Mouse (Mus musculus) heart, embryonic 10.5 days (tissue): ENCODE data around the gene Tagap. TPM values are rescaled to one million over a fixed set of nuclear protein-coding genes. Genes with fewer than 3 reads are reported as not detected.
A peak's percentile ranks its signal among the peaks of the same experiment; 100 is the strongest.
"Not testable (repeated sequence)": the region's sequence is repeated elsewhere in the genome, so short reads cannot be mapped to it uniquely, and the experiment has no call there.

Source experiments
- DNase-seq: peaks from one replicate; pipeline ENCODE4 v3.0.0-alpha.2; 2017; ENCODE audit warnings: low spot score
- H3K27ac ChIP-seq: fragments of 300-500 bp; sonication (generic); 2 replicates; pipeline ENCODE4 v1.5.1; 2016; ENCODE audit warnings: mild to moderate bottlenecking
- H3K27me3 ChIP-seq: fragments of 300-500 bp; sonication (generic); 2 replicates; pipeline ENCODE4 v1.6.1; 2016; ENCODE audit warnings: mild to moderate bottlenecking; ENCODE audit not compliant: poor library complexity, insufficient read depth, severe bottlenecking
- H3K36me3 ChIP-seq: fragments of 300-500 bp; sonication (generic); 2 replicates; pipeline ENCODE4 v1.6.1; 2016; ENCODE audit warnings: mild to moderate bottlenecking, moderate library complexity
- H3K4me1 ChIP-seq: fragments of 300-500 bp; sonication (generic); 2 replicates; pipeline ENCODE4 v1.6.1; 2016; ENCODE audit warnings: mild to moderate bottlenecking
- H3K4me3 ChIP-seq: fragments of 300-500 bp; sonication (generic); 2 replicates; pipeline ENCODE4 v1.5.1; 2016; ENCODE audit warnings: mild to moderate bottlenecking, moderate library complexity
- H3K9me3 ChIP-seq: fragments of 300-500 bp; sonication (generic); 2 replicates; pipeline ENCODE4 v1.6.1; 2016; ENCODE audit warnings: mild to moderate bottlenecking, moderate library complexity
- WGBS: fragments of 180-500 bp; shearing (Covaris S2); methylation state at CpG from one replicate; pipeline ENCODE4 v1.1.7; 2016; 5-methylcytosine and 5-hydroxymethylcytosine counted together
- polyA plus RNA-seq: library from polyadenylated mRNA; unstranded; fragments of >200 nt; fragmentation: Nextera tagmentation; extraction: Ambion mirVana; gene quantifications from 2 replicates; pipeline ENCODE4 v1.2.1, GENCODE M21; 2016

The Tagap gene
- polyA plus RNA-seq, 1 experiment from 2014 or later, result 0.35 TPM

- peak; percentile 30 for DNase-seq
- H3K27me3 ChIP-seq, result peaks cover 16% of the 10 kb centered on the region; the same call in 1 of the 2 replicates
- WGBS, result 82% methylated on average over 2 of the region's 2 CpGs
- no peak overlapping the region for H3K4me3 ChIP-seq
- no peaks in the 10 kb centered on the region for H3K36me3 ChIP-seq
- no peaks in the 10 kb centered on the region for H3K9me3 ChIP-seq
- H3K4me1 ChIP-seq, result 0 out of 2 replicates have a peak, but pooled peaks cover 3% of the 10 kb centered on the region
- H3K27ac ChIP-seq, result no peak overlapping the region
Observed at GRCm38 (mm10) chr17:7918355-7918754, 7.4 kb upstream of the Tagap start.

GRCm38 (mm10) chr17:7919209-7919608 is 6.6 kb upstream of the Tagap start:
- no peaks in the 10 kb centered on the region for H3K36me3 ChIP-seq
- peaks cover 9% of the 10 kb centered on the region; the same call in 1 of the 2 replicates for H3K4me1 ChIP-seq
- peak; percentile 38 for DNase-seq
- H3K27ac ChIP-seq, result no peak overlapping the region
- no peaks in the 10 kb centered on the region for H3K9me3 ChIP-seq
- 71% methylated on average over 2 of the region's 2 CpGs for WGBS
- peaks cover 16% of the 10 kb centered on the region; the same call in 1 of the 2 replicates for H3K27me3 ChIP-seq
- H3K4me3 ChIP-seq, result no peak overlapping the region

- Histone ChIP-seq H3K36me3 (no peaks in the 10 kb centered on the region), H3K27ac (no peak overlapping the region), H3K4me1 (peaks cover 13% of the 10 kb centered on the region; the same call in 1 of the 2 replicates), H3K9me3 (no peaks in the 10 kb centered on the region), H3K4me3 (no peak overlapping the region), H3K27me3 (peaks cover 11% of the 10 kb centered on the region; the same call in 1 of the 2 replicates)
- WGBS, result 88% methylated on average over 5 of the region's 5 CpGs
- DNase-seq, result peak; percentile 63
Observed at GRCm38 (mm10) chr17:7922564-7922963, 3.2 kb upstream of the Tagap start.

GRCm38 (mm10) chr17:7924185-7924725 is 1.5 kb upstream of the Tagap start:
- peaks cover 11% of the 10 kb centered on the region; the same call in 1 of the 2 replicates for H3K27me3 ChIP-seq
- no peak overlapping the region for H3K4me3 ChIP-seq
- H3K9me3 ChIP-seq, result no peaks in the 10 kb centered on the region
- 63% methylated on average over 13 of the region's 13 CpGs for WGBS
- no peaks in the 10 kb centered on the region for H3K36me3 ChIP-seq
- peak; percentile 71 for DNase-seq
- H3K27ac ChIP-seq, result no peak overlapping the region
- peaks cover 14% of the 10 kb centered on the region; the same call in 1 of the 2 replicates for H3K4me1 ChIP-seq

- Histone ChIP-seq H3K27me3 (peaks cover 2% of the 10 kb centered on the region; the same call in 1 of the 2 replicates), H3K4me1 (peaks cover 14% of the 10 kb centered on the region; the same call in 1 of the 2 replicates), H3K4me3 (no peak overlapping the region), H3K9me3 (no peaks in the 10 kb centered on the region), H3K36me3 (no peaks in the 10 kb centered on the region), H3K27ac (no peak overlapping the region)
- peak; percentile 69 for DNase-seq
- 65% methylated on average over 24 of the region's 24 CpGs for WGBS
Observed at GRCm38 (mm10) chr17:7927582-7928535, 2.1 kb downstream of the Tagap start.

- Histone ChIP-seq H3K4me3 (no peak overlapping the region), H3K27ac (no peak overlapping the region), H3K4me1 (peaks cover 14% of the 10 kb centered on the region; the same call in 1 of the 2 replicates), H3K9me3 (no peaks in the 10 kb centered on the region), H3K27me3 (no peaks in the 10 kb centered on the region), H3K36me3 (no peaks in the 10 kb centered on the region)
- peak; percentile 52 for DNase-seq
- WGBS, result 76% methylated on average over 6 of the region's 6 CpGs
Observed at GRCm38 (mm10) chr17:7928662-7929061, 2.9 kb downstream of the Tagap start.

DNA sequence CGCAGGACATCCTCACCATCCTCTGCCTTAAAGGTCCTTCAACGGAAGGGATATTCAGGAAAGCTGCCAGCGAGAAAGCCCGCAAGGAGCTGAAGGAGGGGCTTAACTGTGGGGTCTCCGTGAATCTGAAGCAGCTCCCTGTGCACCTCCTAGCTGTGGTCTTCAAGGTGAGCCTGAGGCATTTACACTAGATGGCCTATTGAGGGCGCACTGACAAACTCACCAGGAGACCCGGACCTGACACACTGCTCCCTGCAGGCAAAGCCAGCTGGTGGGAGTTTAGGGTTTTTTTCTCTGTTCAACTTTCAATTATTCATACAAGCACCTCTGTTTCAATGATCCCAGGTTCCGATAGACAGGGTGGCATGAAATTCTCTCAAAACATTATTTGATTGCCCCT is 3.5 kb downstream of the Tagap start:
- no peaks in the 10 kb centered on the region for H3K36me3 ChIP-seq
- H3K27me3 ChIP-seq, result no peaks in the 10 kb centered on the region
- DNase-seq, result no peak
- 0 out of 2 replicates have a peak, but pooled peaks cover 8% of the 10 kb centered on the region for H3K4me1 ChIP-seq
- no peak overlapping the region for H3K27ac ChIP-seq
- 21% methylated on average over 8 of the region's 8 CpGs for WGBS
- no peaks in the 10 kb centered on the region for H3K9me3 ChIP-seq
- H3K4me3 ChIP-seq, result no peak overlapping the region

DNA sequence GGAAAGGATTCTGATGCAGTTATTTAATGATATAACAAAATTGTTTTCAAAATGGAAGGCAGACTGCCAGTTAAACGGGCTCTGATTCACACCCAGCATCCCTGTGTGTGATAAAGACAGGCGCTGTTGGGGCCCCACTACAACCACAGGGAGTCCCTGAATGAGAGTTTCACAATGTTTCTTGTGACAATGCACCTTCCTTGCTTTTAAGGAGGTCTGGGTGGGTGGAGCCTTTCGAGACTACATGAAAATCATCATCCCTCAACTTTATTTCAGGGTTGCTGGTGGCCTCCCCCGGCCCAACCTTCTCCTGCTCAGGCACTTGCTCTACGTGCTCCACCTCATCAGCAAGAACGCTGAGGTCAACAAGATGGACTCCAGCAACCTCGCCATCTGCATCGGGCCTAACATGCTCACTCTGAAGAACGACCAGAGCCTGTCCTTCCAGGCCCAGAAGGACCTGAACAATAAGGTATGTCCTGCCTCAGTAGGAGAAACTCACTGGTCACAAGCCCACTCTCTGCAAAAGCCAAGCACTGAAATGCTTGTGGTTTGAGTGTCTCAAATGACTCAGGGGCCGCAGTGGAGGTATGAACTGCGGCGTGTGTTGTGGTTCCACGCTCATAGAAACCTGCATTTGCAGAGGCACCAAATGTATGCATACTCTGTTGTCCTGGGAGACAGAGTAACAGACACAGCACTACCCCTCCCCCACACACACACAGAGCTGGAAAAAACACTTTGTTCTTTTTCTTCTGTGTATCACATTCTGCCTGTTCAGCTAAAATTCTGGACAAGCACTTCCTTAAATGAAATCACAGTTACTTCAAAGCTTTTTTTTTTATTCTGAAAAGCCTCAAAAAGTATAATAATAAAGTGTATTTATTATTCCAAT is 5.5 kb downstream of the Tagap start:
- no peak for DNase-seq
- H3K36me3 ChIP-seq, result no peaks in the 10 kb centered on the region
- WGBS, result 79% methylated on average over 13 of the region's 13 CpGs
- H3K9me3 ChIP-seq, result no peaks in the 10 kb centered on the region
- H3K27me3 ChIP-seq, result no peaks in the 10 kb centered on the region
- H3K27ac ChIP-seq, result no peak overlapping the region
- 0 out of 2 replicates have a peak, but pooled peaks cover 3% of the 10 kb centered on the region for H3K4me1 ChIP-seq
- H3K4me3 ChIP-seq, result no peak overlapping the region

DNA sequence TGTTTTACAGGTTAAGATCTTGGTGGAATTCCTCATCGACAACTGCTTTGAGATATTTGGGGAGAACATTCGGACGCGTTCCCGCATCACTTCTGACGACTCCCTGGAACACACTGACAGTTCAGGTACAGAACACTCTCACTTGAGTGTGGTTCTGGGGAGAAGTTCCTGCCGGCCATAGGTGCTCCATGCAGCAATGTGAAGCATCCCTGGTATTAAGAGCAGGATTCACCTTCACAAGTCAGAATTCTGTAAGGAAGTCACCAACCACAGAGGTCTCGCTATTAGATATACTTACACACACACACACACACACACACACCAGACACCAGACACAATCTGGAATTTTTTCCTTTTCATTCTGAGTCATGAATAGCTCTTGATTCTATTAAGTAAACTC is 6.3 kb downstream of the Tagap start:
- not testable (repeated sequence) for DNase-seq, H3K36me3 ChIP-seq, H3K27ac ChIP-seq, H3K27me3 ChIP-seq, H3K4me1 ChIP-seq, H3K4me3 ChIP-seq, H3K9me3 ChIP-seq
- 86% methylated on average over 7 of the region's 8 CpGs for WGBS

DNA sequence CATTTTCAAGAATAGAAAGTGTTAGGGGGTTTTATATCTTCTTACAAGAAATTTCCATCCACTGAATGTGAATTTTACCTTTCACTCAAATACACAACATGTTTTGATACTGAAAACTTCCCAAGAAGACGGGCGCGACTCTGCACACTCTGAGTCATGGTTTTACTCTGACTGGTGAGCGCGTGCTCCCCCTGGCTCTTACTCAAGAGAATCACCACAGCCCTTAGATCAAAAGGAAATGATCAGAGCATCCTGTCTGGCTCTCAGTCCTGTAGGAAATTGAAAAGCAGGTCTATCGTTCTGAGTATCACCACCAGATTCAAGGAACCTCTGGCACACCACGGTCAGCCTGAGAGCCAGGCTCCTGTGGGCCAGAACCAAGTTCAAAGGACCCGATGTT is 13.8 kb downstream of the Tagap start:
- Histone ChIP-seq H3K36me3 (no peaks in the 10 kb centered on the region), H3K27me3 (no peaks in the 10 kb centered on the region), H3K4me3 (no peak overlapping the region), H3K9me3 (no peaks in the 10 kb centered on the region), H3K4me1 (no peaks in the 10 kb centered on the region), H3K27ac (no peak overlapping the region)
- DNase-seq, result no peak
- WGBS, result 57% methylated on average over 8 of the region's 8 CpGs

- H3K27me3 ChIP-seq, H3K36me3 ChIP-seq, H3K4me1 ChIP-seq, H3K9me3 ChIP-seq: not testable (repeated sequence)
- WGBS, result 3% methylated on average over 58 of the region's 58 CpGs
- Histone ChIP-seq H3K27ac (peak within 1 kb of the TSS; percentile 88), H3K4me3 (peak within 1 kb of the TSS; percentile 62)
- DNase-seq, result peak; percentile 96
Observed at GRCm38 (mm10) chr17:7945117-7946052, 19.6 kb downstream of the Tagap start, which contains the start of gene Rsph3a. Gene Rsph3a (plus strand): TSS chr17:7945614.
